Mouse (Mus musculus): ENCODE measurements around the gene Entpd8.

The Entpd8 gene

GRCm38 (mm10) chr2:25095109-25095850, 15.2 kb downstream of the Entpd8 start, which contains the start of gene Noxa1:
Noxa1 (minus strand) TSS chr2:25095149.
- no peak for DNase-seq (ENCODE audit: low spot score)

- no peak for DNase-seq (ENCODE audit: low spot score)
Observed at GRCm38 (mm10) chr2:25098005-25098615, 18.0 kb downstream of the Entpd8 start.

- DNase-seq (ENCODE audit: low spot score): no peak
Observed at GRCm38 (mm10) chr2:25098956-25099355, 18.9 kb downstream of the Entpd8 start.

- no peak for DNase-seq (ENCODE audit: low spot score)
Observed at GRCm38 (mm10) chr2:25099703-25100102, 19.6 kb downstream of the Entpd8 start.

- DNase-seq (ENCODE audit: low spot score): no peak
Observed at GRCm38 (mm10) chr2:25104122-25104521, 24.0 kb downstream of the Entpd8 start.

GRCm38 (mm10) chr2:25106045-25106444, 25.9 kb downstream of the Entpd8 start:
- DNase-seq (ENCODE audit: low spot score): no peak

GRCm38 (mm10) chr2:25109487-25109886, 29.4 kb downstream of the Entpd8 start:
- DNase-seq (ENCODE audit: low spot score): no peak

- no peak for DNase-seq (ENCODE audit: low spot score)
Observed at GRCm38 (mm10) chr2:25110505-25111183, 30.5 kb downstream of the Entpd8 start.

- no peak for DNase-seq (ENCODE audit: low spot score)
Observed at GRCm38 (mm10) chr2:25111184-25111791, 31.2 kb downstream of the Entpd8 start.

- DNase-seq (ENCODE audit: low spot score): no peak
Observed at GRCm38 (mm10) chr2:25114308-25114707, 34.2 kb downstream of the Entpd8 start.

- DNase-seq (ENCODE audit: low spot score): no peak
Observed at GRCm38 (mm10) chr2:25115442-25115841, 35.3 kb downstream of the Entpd8 start.

GRCm38 (mm10) chr2:25120963-25121362, 40.9 kb downstream of the Entpd8 start:
- no peak for DNase-seq (ENCODE audit: low spot score)

GRCm38 (mm10) chr2:25122666-25123065, 42.6 kb downstream of the Entpd8 start:
- DNase-seq (ENCODE audit: low spot score): no peak

- no peak for DNase-seq (ENCODE audit: low spot score)
Observed at GRCm38 (mm10) chr2:25123527-25123926, 43.4 kb downstream of the Entpd8 start.

GRCm38 (mm10) chr2:25124411-25124810, 44.3 kb downstream of the Entpd8 start:
- no peak for DNase-seq (ENCODE audit: low spot score)

- no peak for DNase-seq (ENCODE audit: low spot score)
Observed at GRCm38 (mm10) chr2:25125146-25125545, 45.0 kb downstream of the Entpd8 start.

- DNase-seq (ENCODE audit: low spot score): no peak
Observed at GRCm38 (mm10) chr2:25126011-25127010, 46.2 kb downstream of the Entpd8 start.

- peak; percentile 61 for DNase-seq (ENCODE audit: low spot score)
Observed at GRCm38 (mm10) chr2:25127206-25127605, 47.1 kb downstream of the Entpd8 start.

- no peak for DNase-seq (ENCODE audit: low spot score)
Observed at GRCm38 (mm10) chr2:25128072-25128471, 48.0 kb downstream of the Entpd8 start.

- DNase-seq (ENCODE audit: low spot score): no peak
Observed at GRCm38 (mm10) chr2:25131601-25132000, 51.5 kb downstream of the Entpd8 start.

All from spleen, adult 12 weeks (tissue).